Mouse (Mus musculus) olfactory bulb, adult 2 months (tissue): Measurements from ENCODE around the gene Epor. TPM values are rescaled to one million over a fixed set of nuclear protein-coding genes. Genes with fewer than 3 reads are reported as not detected.

Experiments
- H3K27ac ChIP-seq: fragments of 200-500 bp; 2 replicates; pipeline ENCODE4 v1.5.1; 2012; ENCODE audit warnings: low read depth, low read length; ENCODE audit not compliant: insufficient read depth
- H3K4me1 ChIP-seq: fragments of 200-500 bp; 2 replicates; pipeline ENCODE4 v1.6.1; 2012; ENCODE audit warnings: low read length; ENCODE audit not compliant: control insufficient read depth, insufficient read depth
- H3K4me3 ChIP-seq: fragments of 200-500 bp; 2 replicates; pipeline ENCODE4 v1.5.1; 2012; ENCODE audit warnings: mild to moderate bottlenecking, low read depth, low read length, moderate library complexity; ENCODE audit not compliant: insufficient read depth
- CTCF ChIP-seq: fragments of 200-500 bp; IDR thresholded peaks from 2 replicates; pipeline ENCODE4 v1.5.1; 2012; ENCODE audit warnings: low read depth, mild to moderate bottlenecking, low read length, moderate library complexity; ENCODE audit not compliant: insufficient read depth
- POLR2A ChIP-seq: fragments of 200-500 bp; IDR thresholded peaks from 2 replicates; pipeline ENCODE4 v1.6.1; 2012; ENCODE audit warnings: mild to moderate bottlenecking, low read depth, low read length, moderate library complexity; ENCODE audit not compliant: insufficient read depth
- WGBS: fragments of 180-500 bp; shearing (Covaris S2); methylation state at CpG from one replicate; pipeline ENCODE4 v1.1.7; 2018; 5-methylcytosine and 5-hydroxymethylcytosine counted together
- polyA plus RNA-seq: library from polyadenylated mRNA; stranded (reverse); fragments of >200 nt; gene quantifications from 2 replicates; pipeline ENCODE4 v1.2.4, GENCODE M21; 2012; ENCODE audit warnings: low replicate concordance; ENCODE audit not compliant: missing spikeins, insufficient read depth, insufficient read length

Gene Epor
- not detected in 2 replicates for polyA plus RNA-seq

DNA sequence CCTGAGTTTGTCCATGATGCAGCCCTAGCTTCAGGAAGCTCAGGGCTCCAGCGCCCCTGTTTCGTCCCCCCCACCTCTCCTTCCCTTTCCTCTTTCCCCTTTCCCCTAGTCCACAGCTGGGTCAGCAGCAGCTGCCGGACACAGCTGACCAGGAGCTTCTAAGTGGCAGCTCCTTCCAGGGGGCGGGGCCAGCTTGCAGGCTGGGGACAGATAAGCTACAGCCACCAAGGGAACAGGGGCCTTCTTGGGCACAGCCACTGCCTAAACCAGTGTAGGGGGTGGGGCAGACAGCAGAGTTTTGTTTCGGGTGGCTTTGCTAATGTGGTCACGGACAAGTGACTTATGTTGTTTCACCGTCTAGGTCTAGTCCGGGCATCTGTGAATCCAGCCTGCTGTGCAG is at the start of gene Epor:
TSS of gene Epor (minus strand) at position 90 of the 400 bp plus-strand sequence.
- no peak within 1 kb of the TSS for H3K27ac ChIP-seq
- TF ChIP-seq CTCF, result no peak
- no peak for TF ChIP-seq POLR2A
- 55% methylated on average over 8 of the region's 8 CpGs for WGBS

GRCm38 (mm10) chr9:22012731-22013130 is 49.4 kb upstream of the Epor start:
- no peak overlapping the region for H3K27ac ChIP-seq
- no peak overlapping the region for H3K4me3 ChIP-seq
- H3K4me1 ChIP-seq, result peaks cover 16% of the 10 kb centered on the region; the same call in 1 of the 2 replicates
- 76% methylated on average over 13 of the region's 13 CpGs for WGBS
- no peak for TF ChIP-seq CTCF
- no peak for TF ChIP-seq POLR2A

More for the DNA sequence above, at the start of gene Epor:
- H3K4me1 ChIP-seq, result peaks cover 24% of the 10 kb centered on the region
- peak within 1 kb of the TSS; percentile 42 for H3K4me3 ChIP-seq

DNA sequence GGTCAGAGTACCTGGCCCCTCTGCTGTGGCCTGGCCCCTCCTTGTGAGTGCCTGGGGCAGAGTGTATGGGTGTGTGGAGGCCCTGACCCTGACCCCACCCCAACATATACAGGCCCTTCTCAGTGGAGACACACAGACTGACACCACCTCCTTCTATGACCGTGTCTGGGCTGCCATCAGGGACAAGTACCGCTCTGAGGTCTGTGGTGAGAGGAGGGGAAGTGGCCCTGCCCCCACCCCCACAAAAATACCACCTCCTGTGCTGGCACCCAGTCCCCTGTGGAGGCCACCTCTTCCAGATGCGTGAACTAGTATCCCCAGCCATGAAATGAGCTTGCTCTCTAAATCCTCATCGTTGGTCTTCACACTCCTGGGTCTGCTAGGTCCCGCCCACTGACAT is 47.7 kb upstream of the Epor start:
- Histone ChIP-seq H3K27ac (no peak overlapping the region), H3K4me1 (peaks cover 20% of the 10 kb centered on the region; the same call in 1 of the 2 replicates), H3K4me3 (no peak overlapping the region)
- TF ChIP-seq CTCF, result no peak
- WGBS, result 69% methylated on average over 5 of the region's 5 CpGs

DNA sequence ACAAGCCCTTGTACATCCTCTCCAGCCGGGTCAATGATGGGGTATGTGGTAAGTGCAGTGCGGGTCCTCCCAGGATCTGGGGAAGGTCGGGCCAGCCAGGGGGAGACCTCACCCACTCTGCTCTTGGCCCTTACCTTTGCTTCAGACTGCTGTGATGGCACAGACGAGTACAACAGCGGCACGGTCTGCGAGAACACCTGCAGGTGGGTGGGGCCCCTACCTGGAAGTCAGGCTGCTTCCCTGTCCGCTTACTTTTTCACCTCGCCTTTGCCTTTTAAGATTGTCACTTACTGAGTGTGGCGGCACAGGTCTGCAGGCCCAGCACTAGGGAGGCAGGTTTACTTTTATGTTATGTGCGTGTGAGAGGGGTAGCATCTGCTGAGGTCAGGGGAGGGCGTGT is 41.2 kb upstream of the Epor start:
- no peak overlapping the region for H3K4me3 ChIP-seq
- 94% methylated on average over 12 of the region's 12 CpGs for WGBS
- TF ChIP-seq CTCF (no peak), POLR2A (no peak)
- H3K27ac ChIP-seq, result no peak overlapping the region
- peaks cover 23% of the 10 kb centered on the region for H3K4me1 ChIP-seq

DNA sequence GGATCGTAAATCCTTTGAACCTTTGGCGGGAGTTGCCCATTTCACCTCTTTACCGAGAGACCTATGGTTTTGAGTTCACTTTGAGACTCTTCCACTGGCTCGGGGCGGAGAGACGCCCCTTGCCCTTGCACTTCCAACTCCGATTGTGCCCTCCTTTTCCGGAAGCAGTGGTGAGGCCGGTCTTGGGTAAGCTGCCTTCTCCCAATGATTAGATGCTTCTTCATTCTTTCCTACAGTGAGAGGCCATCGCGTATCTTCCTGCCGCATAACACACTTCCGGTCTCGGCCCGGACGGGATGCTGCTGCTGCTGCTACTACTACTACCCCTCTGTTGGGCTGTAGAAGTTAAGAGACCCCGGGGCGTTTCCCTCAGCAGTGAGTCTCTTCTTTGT is 39.9 kb upstream of the Epor start:
- TF ChIP-seq POLR2A (no peak), CTCF (no peak)
- WGBS, result 0% methylated on average over 18 of the region's 18 CpGs
- Histone ChIP-seq H3K4me1 (peaks cover 23% of the 10 kb centered on the region), H3K27ac (peak overlapping the region; percentile 24; the same call in 1 of the 2 replicates), H3K4me3 (peak overlapping the region; percentile 65)

GRCm38 (mm10) chr9:22002194-22003162 is 39.2 kb upstream of the Epor start, which contains the start of the genes Ccdc151 and Prkcsh:
Gene Ccdc151 (minus strand): TSS chr9:22002634.
Gene Prkcsh (plus strand): TSS chr9:22002806.
- peaks cover 23% of the 10 kb centered on the region for H3K4me1 ChIP-seq
- H3K27ac ChIP-seq, result peak within 1 kb of the TSS; percentile 66
- 4% methylated on average over 57 of the region's 57 CpGs for WGBS
- no peak; the same call in 1 of the 2 replicates for TF ChIP-seq CTCF
- peak; percentile 30; the same call in 1 of the 2 replicates for TF ChIP-seq POLR2A
- H3K4me3 ChIP-seq, result peak within 1 kb of the TSS; percentile 65

GRCm38 (mm10) chr9:22001633-22002032 is 38.3 kb upstream of the Epor start:
- TF ChIP-seq POLR2A (no peak), CTCF (no peak)
- H3K27ac ChIP-seq, result no peak overlapping the region
- no peak overlapping the region for H3K4me3 ChIP-seq
- 77% methylated on average over 4 of the region's 4 CpGs for WGBS
- peaks cover 23% of the 10 kb centered on the region for H3K4me1 ChIP-seq

GRCm38 (mm10) chr9:22000296-22000695 is 37.0 kb upstream of the Epor start:
- Histone ChIP-seq H3K4me3 (no peak overlapping the region), H3K4me1 (peaks cover 19% of the 10 kb centered on the region), H3K27ac (no peak overlapping the region)
- TF ChIP-seq CTCF, result no peak
- TF ChIP-seq POLR2A, result no peak
- WGBS, result 94% methylated on average over 6 of the region's 6 CpGs
